Mouse (Mus musculus) layer of hippocampus, postnatal 36 days (tissue): ENCODE data around the gene Ndufa11. TPM values are rescaled to one million over a fixed set of nuclear protein-coding genes. Genes with fewer than 3 reads are reported as not detected.

Experiments
- DNase-seq, 2 experiments: peaks; one replicate each; pipeline ENCODE4 v3.0.0; 2022
- total RNA-seq, 2 experiments: library from RNA; stranded (reverse); gene quantifications; 2 replicates each; pipeline ENCODE4 v1.2.3; 2021

Gene Ndufa11
- 100 to 1,000 TPM; 213 to 221 TPM for total RNA-seq

DNA sequence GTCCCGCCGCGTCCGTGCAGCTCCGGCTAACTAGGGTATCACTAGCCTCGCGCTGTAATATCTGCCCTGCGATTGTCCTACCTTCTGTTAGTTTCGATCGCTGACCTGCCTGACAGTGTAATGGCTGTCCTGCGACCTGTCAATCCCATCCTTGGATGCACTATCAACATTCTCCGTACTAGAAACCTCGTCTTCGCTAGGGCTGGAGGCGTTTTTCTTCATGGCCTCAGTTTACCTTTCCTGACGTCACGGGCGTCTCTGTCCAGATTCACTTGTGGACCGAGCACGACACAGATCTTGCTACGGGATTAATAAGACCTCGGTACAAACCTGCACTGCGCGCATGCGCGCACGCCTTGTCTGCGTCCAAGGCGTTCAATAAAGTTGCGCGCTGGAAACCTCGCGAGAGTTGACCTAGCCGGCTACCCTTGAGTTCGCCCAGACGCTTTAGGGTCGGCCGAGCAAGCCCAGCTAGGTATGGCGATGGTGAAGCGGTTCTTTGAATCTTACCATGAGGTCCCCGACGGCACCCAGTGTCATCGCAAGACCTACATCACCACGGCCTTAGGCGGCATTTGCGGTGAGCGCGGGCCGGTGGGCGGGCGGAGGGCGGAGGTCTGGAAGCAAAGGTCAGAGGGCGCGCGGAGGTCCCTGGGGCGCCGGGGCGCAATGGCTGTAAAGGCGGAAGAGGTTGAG, at the start of gene Ndufa11, which contains the start of gene Vmac:
Gene Ndufa11 (plus strand): TSS at position 405 of the 696 bp plus-strand sequence.
Gene Vmac (minus strand): TSS at position 660 of the 696 bp plus-strand sequence.
- DNase-seq: peak; percentile 84 to 87

DNA sequence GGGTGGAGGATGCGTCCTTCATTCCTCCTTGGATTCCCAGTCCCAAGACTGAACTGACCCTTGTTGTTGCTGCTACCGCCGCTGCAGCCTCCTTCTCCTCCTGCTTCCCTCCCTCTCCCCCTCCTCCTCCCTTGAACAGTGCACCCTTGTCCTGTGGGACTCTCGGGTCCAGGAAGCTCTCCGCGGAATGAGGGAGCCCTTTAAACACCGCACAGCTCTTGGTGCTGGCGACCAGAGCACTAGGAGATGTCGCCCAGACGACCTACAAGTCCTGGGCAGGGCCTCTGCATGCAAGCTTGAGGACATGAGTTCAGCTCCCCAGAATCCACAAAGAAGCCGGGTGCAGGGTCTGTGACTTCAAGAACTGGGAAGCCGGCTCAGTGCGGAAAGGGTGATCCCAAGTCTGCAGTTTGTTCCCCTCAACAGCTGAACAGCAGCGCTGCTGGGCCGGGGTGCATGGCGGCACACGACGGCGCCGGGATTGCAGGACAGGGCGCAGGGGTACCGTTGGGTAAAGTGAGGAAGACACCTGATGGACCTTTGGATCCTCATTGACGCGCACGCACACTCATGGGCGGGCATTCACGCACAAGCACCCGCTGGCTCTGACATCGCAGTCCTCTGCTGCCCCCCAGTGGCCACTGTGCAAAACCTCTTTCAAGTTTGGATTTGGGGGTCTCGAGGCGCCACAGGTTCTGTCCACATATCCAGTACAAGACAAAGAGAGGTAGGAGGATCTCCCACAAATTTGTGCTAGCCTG, 49.0 kb upstream of the Ndufa11 start:
- DNase-seq: peak; percentile 81 to 82

DNA sequence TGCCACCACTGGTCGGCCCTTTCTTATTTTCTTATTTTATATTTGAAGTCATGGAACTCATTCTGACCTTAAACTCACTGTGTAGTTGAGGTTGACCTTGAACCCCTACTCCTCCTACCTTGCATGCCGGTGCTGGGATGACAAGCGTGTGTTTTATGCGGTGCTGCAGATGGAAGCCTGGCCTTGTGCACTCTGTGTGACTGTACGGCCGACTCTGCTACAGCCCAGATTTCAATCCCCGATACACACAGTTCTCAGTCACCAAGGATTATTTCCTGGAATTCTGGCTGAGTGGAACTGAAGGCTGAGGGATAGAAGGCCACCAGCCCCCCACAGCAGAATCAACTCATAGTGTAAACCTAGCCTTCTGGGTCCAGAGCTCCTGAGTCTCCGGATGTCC, 47.8 kb upstream of the Ndufa11 start:
- no peak for DNase-seq

DNA sequence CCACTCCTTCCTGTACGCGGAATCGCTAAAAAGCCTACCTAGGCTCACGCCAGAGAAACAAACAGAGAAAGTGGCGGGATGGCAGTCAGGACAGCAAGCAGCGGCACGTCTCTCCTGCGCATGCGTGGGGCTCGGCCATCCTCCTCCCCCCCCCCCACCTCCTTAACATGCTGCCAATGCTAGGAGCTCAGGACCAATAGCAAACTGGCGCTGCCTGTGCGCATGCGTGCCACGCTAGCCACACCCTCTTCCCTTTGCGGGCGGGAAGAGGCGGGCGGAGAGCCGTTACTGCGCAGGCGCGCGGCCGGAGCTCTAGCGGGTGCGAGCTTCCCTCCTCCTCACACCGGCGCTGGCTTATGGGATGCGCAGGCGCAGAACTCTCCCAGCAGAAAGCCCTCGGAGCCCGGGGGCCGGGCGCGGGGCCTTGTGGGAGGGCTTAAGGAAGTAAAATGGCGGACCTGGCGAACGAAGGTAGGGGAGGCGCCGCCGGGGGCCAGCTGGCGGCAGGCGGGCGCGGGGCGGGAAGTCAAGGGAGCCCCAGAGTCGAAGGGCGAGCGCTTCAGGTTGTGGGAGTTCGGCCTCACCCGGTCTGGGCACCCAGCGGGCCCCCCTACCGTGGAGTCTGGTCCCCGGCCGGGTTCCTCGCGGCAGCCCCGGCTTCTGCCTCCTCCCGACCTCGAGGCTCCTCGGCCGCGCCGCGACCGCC, 44.5 kb upstream of the Ndufa11 start, which contains the start of gene Ranbp3:
Gene Ranbp3 (plus strand): TSS at position 354 of the 706 bp plus-strand sequence.
- DNase-seq: peak; percentile 99 to 100

DNA sequence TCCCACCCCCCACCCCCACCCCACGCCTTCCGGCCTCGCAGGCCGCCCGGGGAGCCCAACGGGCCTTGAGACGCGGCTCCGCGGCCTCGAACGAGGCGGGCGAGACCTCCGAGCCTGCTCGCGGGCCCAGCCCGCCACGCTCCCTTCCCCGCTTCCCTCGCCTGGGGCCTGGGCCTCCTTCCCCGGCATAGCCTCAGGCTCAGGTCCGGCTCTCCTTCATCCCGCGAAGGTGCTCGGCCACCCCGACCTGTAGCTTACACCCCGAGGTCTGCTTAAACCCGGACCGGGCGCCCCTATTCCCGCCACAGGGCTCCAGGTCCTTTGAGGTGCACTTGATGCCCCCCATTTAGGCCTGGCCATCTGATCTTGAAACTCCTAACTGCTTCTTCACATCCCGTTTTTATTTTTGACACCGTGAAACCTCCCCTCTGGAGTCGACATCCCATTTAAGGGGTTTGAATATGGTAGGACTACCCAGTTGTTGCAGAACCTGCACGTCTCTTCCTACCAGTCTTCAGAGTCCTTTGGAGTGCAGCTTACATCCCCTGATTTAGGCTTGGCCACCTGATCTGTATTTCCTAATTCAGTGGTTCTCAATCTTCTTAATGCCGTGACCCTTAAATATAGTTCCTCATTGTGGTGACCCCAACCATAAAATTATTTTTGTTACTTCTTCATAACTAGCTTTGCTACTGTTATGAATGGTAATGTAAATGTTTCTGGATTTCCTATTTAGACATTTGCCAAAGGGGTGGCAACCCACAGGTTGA, 43.7 kb upstream of the Ndufa11 start:
- peak in 1 of 2 experiments; percentile 29 for DNase-seq

DNA sequence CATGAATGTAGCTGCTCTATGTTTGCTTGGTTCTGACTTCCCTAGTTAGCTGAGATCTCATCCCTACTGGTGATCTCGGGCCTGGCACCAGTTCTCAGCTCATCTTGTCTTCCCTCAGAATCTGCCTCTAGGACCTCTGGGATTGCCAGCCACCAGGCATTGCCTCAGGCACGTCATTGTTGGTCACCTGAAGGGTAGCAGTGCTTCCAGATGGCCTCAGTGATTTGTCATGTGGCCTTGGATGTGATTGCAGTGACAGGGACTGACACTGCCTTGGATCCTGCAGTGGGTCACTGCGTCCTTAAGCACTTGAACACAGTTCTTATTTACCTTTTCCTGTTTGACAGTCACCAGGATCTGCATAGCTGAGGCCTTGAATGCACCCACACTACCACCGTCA, 35.8 kb upstream of the Ndufa11 start:
- no peak for DNase-seq

DNA sequence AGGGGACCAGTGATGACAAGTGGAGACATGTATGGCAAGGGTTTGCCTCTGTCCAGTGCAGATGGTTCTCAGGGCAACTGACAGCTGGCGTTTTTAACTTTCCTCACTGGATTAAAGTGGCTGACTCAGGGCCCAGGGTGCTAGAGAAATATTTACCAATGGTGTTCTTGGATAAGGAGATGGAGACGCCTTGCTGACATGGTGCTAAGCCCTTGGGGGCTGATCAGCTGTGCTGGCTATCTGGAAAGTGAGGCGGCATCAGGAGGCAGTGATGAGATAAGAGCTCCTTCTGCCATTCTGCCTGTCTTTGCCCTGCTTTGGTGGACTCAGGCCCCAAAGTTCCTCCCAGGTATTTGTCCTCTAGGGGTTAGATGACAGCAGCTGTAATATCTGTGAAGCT, 34.7 kb upstream of the Ndufa11 start:
- no peak for DNase-seq

DNA sequence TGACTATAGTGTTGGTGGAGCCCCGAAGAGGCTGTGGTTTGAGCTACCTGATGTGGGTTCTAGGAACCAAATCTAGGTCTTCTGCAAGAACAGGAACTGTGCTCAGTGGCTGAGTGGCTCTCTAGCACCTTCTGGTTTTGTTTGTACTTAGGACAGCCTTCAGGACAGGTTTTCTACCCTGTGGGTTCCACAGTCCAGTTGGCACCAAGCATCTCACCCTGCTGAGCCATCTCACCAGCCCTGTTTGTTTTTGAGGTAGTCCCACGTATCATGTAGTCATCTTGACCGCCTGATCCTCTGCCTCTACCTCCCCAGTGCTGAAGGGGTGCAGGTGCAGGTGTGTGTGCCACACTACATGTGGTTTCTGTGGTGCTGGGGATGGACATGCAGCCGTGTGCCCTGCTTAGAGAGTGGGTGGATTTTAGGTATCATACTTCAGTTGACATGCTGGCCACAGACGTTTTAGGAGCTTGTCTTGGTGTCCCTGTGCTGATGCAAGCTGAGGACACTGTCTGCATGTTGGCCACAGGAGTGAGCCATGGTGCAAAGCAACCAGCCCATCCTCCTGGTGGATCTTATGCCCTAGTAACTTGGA, 33.9 kb upstream of the Ndufa11 start:
- no peak for DNase-seq

DNA sequence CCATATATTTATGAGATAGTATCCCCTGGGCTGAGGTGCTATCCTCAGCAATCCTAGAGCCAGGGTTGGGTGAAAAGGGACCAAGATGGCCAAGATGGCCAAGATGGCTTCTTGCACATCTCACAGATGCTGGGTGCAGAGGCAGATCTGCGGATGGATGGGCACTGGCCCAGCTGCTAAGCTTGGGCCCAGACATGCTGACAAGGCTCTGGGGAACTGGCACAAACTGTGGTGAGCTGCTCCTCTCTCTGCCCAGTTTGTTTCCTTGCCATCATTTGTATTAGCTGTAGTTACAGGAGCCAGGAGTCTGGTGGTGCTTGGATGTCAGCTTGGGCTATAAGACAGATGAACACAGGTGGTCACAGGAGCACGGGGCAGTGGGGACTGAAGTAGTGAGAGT, 32.9 kb upstream of the Ndufa11 start:
- no peak for DNase-seq

DNA sequence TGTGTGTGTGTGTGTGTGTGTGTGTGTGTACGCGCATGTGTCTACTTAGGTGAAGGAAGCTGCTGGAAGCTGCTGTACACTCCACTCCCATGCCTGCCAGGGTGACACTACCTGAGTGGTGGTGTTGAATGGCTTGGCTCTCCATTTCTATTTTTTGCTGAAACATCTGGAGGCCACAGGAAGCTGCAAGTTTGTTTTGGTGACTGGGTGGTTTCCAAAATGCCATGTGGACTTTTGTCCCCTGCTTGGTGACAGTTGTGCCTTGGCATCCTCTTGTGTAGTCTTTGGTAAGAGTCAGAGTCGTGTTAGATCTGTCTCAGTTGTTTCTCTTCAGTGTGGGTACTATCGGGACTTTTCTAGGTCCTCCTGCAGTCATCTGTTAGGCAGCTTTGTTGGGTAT, 30.8 kb upstream of the Ndufa11 start:
- DNase-seq: no peak

DNA sequence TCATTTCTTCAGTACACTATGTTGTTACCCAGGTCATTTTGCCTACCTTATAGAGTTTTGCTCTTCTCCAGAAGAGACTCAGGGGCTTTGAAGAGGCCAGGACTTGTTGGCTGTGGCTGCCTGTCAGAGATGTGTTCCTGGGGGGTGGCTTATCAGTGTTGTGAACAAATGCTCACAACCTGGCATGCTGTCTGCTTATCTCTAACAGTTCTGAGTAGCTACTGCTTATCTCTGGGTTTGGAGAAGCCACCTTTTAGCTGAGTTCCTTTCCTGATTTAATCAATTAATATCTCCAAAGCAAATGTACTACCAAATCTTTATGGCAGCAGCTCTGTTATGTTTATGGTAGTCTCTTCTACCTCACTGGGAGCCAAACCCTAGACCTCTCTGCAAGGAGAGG, 29.5 kb upstream of the Ndufa11 start:
- no peak for DNase-seq

DNA sequence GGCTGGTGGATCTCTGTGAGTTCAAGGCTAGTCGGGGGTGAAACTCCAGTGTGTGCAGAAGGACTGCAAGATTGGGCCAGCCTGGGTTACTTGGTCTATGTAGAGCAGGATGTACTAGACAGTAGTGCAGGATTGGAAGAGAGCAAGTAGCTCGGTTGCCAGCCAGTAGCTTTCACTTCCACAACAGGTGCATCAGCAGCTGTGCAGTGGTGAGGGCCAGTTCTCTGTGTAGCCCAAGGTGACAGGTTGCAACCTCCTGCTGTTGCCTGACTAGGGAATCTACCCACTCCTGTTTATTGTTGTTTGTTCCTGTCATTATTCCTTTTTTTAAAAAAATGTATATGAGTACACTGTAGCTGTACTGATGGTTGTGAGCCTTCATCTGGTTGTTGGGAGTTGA, 28.9 kb upstream of the Ndufa11 start:
- no peak for DNase-seq

DNA sequence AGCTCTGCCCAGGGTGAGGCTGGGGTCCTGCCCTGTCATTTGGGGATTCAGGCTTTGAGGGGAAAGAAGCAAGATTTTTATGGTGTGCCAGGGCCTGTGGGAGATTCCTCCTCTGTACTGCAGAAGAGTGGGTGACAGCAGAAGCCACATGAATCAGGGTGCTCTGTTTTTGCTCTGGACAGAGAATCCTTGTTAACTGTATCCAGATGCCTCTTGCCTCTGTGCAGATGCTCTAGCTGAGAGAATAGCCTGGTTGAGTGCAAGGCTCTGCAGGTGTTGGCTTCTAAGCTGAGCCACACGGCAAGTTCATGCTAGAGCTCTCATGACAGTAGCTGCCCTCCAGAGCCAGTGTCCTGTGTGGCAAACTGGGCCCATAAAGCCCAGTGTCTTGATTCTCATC, 24.2 kb upstream of the Ndufa11 start:
- DNase-seq: no peak

DNA sequence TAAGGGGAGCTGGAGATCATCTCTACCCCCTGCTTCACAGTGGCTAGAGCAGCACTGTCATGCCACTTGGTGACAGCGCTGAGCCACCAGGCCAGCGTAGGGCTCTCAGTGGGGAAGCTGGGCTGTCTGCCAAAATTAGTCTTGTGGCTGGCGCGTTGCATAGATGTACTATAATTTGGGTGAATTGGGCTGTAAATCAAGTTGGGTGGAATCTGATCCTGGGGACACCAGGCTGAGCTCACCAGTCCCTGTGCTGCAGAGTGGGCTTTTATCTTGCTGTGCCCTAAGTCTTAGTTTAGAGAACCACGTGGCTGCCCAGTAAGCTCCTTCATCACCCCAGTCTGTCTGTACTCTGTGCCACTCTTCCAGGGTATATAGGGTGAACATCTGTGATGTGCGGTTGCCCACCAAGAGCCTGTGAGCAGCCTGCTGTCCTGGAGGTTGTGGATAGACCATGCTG, 23.7 kb upstream of the Ndufa11 start:
- peak; percentile 66 to 67 for DNase-seq

DNA sequence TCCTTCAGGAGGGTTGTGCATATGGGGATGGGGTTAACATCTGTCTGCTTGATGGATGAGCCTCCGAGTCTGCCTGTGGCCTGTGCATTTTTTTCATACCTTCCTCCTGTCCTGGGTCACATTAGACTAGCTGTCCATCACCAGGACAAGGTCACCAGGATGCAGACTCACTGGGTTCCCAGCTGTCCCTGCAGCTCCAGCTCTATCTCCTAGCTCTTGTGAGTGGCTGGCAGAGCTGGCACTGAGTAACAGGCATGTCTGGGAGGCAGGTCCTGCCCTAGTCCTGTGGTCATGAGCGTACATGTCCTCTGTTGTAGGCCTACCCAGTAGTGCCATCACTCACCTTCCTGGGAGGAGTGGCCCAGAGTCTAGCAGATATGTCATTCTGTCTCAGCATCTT, 17.1 kb upstream of the Ndufa11 start:
- no peak for DNase-seq

DNA sequence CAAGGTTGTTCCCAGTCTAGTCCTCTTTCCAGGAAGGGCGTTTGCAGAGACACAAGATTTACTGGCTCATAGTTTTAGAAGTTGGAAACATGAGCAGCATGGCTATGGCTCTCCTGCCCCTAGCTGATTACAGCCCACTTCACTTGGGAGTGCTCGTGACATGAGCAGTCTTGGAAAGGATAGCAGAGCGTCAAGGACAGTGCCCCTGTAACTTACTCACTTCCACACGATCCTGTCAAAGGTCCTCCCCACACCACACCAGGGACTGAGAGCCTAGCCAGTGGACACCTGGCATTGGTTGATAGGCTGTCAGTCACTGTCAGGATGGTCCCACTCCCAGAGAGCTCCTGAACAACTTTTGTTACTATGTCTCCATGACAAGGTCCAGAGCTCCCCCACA, 14.5 kb upstream of the Ndufa11 start:
- no peak for DNase-seq

DNA sequence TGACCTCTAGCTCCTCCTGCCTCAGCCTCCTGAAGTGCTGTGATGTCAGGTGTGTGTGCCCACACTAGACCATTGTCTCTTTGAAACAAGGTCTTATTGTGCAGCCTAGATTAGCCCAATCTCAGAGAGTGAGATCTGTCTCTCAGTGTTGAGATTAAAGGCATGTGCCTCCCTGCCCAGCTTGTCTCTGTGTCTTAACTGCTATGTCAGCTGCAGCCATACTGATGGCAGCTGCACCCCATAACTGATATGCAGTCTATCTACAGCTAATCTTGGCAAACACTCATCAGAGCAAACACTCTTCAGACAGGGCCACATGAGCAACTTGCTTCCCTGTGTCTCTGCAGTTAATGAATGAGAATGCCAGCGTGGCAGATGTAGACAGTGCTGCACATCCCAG, 11.1 kb upstream of the Ndufa11 start:
- no peak for DNase-seq

DNA sequence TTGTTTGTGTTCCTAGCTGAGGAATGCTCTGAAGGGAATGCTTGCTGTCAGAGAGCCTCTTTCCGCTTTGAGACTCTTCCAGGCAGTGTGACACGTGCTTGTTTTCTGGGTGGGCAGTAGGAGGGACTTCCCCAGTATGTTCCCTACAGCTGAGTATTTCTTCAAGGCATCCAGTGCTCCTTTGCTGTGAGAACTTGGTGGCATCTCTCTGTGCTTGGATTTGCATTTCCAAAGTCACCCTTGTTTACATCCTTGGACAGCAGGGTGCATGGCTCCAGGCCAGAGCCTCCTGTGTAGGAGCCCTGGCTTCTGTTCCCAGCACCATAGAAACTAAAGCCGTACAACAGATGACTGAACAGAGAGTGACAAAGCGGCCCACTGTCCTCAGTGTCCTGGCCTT, 8.9 kb upstream of the Ndufa11 start:
- DNase-seq: no peak

DNA sequence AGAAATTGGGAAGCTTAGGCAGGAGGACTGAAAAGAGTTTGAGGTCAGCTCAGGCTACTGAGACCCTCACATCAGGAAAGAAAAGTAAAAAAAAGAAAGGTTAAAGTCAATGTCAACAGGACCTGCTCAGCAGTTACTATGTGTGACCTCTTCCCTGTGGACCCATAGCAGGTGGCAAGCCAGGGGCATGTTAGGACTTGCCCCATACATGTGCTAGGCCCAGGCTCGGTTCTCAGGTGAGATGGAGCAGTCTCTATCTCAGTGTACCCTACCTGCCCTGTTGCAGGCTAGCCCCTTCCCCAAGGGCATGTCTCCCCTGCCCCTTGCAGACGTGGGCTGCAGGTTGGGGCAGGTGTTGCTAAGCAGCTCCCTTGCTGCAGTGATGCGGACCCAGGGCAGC, 7.9 kb upstream of the Ndufa11 start:
- no peak for DNase-seq

DNA sequence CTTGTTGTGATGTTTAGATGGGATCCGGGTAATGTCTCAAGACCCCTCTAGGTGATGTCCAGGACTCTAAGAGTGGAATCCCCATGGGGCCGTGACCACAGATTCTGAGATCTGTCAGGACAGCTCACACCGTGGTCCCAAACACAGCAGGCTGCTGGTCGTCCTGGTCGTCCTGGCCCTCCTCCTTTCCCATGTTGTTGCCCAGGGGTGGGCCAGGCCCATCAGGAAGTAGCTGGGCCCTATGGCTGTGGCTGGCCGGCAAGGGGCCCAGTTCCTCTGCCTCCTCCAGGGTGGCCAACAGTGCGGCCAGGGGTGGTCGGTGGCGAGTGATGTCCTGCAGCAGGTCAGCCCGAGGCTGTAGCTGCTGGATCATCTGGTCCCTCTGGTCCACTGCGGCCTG, 2.2 kb upstream of the Ndufa11 start:
- no peak for DNase-seq

DNA sequence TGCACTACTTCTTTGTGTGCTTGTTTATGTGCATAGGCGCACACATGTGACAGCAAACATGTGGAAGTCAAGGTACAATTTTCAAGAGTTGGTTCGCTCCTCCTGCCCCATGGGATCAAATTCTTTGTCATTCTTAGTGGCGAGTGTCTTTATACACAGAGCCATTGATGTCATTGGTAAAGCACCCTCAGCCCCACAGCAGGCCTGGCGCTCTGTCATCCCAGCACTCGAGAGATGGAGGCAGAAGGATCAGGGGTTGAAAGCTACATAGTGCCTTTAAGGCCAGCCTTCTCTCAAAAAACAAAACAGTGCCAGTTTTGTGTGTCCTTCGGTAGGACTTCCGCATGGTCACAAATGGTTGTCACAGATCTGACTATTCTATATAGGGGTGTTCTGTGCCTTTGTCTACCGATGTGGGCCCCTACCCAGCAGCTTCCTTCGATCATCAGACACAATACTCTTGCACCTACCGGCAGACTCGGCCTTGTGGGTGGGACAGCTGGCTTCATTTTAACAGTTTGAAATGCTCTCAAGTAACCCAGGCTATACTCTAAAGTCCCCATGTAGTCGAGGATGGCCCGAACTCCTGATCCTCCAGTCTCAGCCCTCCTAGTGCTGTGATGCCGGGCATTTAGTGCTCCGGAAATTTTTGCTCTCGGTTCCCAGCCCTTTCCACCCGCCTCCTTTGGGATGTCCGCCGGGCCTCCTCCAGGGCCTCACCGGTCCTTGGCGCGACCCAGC, 1.5 kb upstream of the Ndufa11 start:
- no peak for DNase-seq
